Mouse (Mus musculus) c-Kit-positive CD71-positive TER-119-positive erythroid progenitor cells, embryonic 14.5 days (primary cell): Measurements from ENCODE around the gene Ppm1l.
"Not testable (repeated sequence)": the region's sequence is repeated elsewhere in the genome, so short reads cannot be mapped to it uniquely, and the experiment has no call there.

Source experiments
- DNase-seq: peaks from one replicate; pipeline ENCODE4 v3.0.0-alpha.2; 2013; ENCODE audit warnings: low spot score

Gene Ppm1l

DNA sequence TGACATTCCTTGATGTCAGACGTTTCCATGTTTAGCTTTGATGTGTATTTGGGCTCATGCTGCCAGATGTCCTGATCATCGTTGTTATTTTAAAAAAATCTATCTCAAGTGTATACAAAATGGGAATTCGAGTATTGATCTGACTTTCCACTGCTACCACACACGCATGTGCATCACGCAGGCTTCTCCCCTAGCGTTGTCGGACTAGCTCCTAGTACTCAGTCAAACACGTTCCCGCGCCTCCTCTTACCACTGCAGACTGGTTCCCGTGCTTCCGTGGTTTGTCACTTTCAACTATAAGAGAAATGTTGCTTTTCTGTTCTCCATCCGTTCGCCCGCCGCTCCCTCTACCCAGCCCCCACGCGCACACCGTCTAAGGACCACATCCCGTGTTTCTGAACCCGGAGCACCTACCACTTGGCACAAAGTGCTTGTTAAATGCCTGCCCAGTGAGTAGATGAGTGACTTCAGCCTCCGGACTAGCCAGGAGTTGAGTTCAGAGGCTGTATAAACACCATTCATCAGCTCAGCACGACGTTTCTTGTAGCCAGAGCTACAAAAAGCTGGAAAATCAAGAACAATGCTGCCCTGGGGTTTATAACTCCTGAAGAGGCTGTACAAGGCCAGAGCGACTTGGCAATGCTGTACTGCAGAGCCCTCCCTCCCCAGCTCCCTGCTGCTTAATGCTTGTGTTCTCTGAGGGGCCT is 219.4 kb downstream of the Ppm1l start:
- DNase-seq: no peak

DNA sequence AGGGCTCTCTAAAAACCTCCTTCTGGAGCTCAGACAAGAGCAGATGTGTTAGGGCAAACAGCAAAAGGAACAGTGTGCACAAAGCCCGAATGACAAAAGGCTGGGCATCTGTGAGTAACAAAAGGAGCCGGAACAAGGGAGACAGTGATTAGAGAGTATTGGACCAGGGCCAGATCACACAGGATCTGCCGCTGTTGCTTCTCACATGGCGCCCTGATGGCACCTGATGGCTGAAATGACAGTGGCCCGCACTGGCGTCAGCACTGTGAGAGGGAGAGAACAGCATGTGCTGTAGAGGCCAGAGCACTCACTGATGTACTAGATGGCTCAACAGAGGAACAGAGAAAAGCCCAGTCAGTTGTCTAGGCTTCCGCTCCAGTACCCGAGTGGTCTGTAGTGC is 226.3 kb downstream of the Ppm1l start:
- DNase-seq: no peak

DNA sequence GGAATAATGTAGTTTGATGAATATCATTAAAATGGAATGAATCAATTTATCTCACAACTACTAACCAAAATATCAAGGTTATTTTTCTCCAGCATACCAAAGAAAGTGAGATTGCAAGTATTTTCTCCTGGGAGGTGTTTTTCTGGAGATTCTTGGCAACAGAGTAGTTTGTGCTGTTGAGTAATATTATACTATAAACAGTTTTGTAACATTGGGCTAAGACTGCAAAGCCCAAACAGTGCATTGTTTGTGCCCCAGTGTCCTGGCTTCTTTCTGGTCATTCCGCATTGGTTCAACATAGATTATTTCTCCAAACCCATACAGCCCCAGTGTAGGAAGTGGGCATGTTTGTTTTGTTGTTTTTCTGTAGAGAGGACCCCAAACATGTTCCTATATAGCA is 227.1 kb downstream of the Ppm1l start:
- no peak for DNase-seq

DNA sequence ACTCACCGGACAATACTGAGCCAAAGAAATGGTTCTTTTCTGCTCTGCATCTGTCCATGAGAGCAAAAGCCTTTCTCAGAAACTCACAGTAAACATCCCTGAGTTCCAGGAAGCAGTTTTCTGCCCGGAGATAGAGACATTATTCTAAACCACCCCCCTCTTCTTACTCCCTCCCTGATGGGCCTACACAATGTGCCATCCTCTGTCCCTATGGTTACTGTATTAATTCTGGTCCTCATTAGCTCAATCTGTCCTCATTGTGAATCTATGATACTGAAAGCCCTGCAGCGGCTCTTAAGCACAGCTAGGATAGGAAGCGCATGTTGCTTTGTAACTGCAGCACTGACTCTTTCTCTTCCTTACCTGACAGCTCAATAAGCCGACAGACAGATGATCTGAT is 228.4 kb downstream of the Ppm1l start:
- DNase-seq: no peak

DNA sequence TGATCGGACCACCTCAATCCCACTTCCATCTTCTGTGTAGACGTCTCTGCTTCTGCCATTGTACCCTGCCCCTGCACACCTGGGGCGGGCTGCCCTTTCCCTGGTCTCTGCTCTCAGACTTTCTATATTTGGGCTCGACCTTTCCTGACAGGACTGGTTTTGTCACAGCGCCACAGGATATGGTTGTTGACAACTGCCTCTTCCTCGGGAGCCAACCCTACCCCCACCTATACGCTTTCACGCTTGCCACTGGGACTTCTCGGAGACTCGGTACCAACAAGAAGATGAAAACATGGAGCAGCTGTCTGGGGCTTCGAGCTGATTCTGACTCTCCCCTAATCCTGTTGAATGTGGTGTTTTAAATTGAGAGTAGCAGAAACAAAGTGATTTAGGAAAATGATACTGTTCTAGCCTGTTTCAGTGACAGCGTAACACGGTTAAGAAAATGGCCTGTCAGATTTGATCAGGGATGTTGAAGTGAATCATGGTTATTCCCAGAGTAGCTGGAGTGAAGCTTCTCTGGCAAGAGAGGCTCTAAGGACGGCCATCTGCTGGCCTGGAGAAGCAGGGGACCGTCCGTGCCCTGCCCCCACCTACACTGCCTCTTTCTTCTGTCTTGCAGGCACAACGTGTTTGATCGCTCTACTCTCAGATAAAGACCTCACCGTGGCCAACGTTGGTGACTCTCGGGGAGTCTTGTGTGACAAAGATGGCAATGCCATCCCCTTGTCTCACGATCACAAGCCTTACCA is 232.2 kb downstream of the Ppm1l start:
- no peak for DNase-seq

DNA sequence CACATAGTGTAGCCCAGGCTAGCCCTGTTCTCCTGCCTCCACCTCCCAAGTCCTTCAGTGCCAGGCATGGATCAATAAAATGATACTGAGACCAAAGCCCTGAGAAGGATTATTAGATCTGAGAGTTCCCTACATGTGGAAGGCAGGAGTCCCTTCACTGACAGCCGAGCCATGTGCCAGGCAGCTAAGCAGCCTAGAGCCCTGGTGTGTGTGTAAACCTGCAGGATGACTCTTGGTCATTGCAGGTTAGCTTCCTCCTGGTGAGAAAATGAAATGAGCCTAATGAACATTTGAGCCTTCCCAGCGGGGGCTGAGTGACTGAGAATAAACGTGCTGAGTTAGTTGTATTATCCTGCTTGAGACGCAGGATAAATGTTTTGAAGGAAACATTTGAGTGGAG is 232.9 kb downstream of the Ppm1l start:
- no peak for DNase-seq

DNA sequence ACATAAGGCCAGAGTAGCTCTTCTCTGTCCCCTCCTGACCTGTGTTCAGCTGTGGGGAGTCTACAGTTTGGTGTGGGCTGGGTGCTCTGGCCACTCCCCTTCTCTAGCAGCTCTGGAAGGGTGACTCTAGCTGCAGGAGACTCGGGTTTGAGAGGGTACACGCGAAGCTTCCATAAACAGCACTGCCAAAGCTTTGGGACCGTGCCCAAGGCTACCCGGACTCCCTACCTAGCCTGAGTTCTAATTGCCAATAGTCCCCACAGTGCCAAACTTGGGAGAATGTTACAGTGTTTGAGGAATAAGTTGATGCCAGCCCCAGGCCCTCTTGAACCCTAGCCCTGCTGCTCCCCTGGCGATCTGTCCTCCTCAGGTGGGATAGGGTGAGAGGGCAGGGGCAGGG is 238.8 kb downstream of the Ppm1l start:
- DNase-seq: no peak

DNA sequence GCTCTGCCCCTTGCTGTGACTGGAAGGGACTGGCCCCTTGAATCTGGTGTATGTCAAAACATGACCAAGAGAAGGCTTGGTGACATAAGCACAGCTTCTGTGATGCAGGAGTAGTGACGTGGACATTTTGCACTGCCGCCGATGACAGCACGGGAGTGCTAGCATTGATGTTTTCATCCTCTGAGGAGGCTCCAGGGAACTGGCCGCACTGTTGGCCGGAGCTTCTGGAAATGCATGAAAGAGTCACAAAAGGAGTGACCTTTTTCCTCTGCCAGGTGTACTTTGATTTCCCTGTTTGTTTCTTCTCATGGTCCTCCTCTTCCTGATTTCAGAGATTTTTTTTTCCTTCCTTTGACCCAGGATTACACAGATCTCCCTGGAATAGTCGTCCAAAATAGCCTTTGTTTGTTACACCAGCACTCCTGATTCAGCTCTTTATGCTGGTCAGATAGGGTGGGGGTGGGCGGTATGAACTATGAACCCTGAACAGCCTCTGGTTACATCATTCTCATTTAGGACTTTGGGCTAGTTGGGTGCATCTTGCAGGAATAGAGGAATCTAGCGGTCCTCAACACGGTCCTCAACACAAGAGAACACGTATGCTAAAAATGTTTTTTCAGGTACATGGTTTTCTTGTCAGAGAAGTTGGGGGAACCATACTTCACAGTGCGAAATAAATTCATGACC is 239.6 kb downstream of the Ppm1l start:
- no peak for DNase-seq

DNA sequence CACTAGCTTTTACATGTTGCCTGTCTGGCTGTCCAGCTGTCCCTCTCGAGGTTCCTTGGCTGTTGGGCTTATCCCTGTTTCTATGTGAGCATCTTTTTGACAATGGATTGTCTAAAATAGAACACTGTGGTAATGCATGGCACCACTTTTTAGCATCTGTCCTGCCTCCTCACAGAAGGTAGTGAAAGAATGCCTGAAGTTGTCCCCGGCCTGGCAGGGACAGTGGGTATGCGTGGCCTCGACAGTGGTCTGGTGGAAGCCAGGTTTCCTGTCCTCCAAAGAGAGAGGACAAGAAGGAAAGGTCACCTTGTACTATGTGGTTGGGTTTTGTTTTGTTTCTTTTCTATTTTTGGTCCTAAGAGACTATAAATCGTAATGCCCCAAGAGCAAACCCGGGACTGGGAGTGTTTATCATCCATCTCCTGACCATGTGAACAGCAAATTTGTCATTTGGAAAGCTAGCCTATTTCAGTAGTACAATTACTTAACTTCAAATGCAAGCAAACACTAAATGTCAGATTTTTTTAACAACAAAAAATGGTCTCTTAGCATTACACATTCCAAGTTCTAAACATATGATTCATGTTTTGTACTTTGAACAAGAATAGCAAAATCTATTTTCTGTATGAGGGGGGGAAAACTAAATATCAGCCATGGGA is 242.8 kb downstream of the Ppm1l start:
- no peak for DNase-seq

DNA sequence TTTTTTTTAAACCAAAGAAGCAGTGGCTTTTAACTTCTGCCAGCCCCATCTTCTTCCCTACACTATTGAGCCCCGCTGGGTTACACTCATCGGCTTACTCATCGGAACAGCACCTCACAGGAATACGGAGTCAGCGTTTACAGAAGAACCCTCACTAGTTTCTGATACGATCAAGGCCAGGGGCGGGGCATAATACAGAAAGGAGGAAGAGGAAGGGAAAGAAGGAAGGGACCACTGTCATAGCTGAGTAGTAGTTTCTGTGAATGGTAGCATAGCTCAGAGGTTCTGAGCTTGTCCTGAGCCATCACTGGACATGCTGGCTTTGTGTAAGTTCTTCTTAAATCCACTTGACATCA is 243.3 kb downstream of the Ppm1l start:
- no peak for DNase-seq

DNA sequence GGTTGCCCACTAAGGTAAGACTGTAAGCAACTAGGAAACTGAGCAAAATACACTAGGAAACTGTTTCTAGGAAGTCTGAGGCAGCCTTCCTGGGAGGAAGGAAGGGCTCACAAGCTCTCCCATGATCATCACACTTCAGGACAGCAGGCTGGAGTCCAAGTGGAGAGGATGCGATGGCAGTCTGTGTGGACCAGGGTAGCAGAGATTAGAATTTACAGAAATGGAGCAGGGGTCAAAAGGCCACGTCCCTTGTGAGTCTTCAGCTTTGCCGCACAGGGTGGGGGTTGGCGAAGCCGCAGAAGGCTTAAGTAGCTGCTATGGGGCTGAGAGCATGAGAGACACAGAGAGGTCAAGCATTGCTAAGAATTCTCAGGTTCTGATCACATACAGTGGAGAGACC is 245.0 kb downstream of the Ppm1l start:
- DNase-seq: no peak

DNA sequence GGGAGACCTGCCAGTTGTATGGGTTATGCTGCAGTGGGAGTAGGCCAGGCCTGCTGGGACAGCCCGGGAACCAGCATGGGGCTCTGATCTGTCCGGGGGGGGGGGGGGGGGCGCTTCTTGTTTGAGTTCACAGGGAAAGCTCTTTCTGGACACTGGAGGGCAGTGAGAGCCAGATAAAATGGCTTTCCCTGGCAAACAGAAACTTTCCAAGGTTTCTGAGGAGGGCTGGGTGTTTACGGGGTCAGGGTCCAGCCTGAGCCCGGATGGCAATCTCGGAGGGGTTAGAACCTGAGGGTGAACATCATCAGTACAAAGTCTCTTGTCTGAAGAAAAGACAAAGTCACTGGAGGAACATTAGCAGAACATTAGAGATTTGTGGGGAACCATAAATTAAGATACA is 246.7 kb downstream of the Ppm1l start:
- DNase-seq: no peak

DNA sequence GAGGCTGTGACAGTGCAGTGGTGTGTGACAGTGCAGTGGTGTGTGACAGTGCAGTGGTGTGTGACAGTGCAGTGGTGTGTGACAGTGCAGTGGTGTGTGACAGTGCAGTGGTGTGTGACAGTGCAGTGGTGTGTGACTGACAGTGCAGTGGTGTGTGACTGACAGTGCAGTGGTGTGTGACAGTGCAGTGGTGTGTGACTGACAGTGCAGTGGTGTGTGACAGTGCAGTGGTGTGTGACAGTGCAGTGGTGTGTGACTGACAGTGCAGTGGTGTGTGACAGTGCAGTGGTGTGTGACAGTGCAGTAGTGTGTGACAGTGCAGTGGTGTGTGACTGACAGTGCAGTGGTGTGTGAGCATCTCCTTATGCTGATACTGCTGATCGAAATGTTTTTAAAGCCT is 248.9 kb downstream of the Ppm1l start:
- not testable (repeated sequence) for DNase-seq

DNA sequence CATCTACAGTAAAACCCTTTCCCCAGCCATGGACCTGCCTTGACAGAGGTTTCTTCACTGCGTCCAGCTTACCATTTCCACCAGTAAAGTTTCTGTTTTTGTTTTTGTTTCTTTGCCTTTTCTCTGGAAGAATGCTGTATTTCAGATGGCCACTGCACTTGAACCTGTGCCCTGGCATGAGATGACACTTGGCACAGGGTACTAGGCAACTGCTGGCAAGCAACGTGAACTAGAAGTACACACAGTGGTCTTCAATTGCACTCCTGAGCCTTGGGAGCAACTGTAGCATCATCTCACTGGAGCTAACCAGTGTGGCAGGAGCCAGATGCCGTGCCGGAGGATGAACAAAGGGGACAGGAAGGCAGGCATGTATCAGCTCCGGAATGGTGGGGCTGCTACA is 255.9 kb downstream of the Ppm1l start:
- DNase-seq: no peak

DNA sequence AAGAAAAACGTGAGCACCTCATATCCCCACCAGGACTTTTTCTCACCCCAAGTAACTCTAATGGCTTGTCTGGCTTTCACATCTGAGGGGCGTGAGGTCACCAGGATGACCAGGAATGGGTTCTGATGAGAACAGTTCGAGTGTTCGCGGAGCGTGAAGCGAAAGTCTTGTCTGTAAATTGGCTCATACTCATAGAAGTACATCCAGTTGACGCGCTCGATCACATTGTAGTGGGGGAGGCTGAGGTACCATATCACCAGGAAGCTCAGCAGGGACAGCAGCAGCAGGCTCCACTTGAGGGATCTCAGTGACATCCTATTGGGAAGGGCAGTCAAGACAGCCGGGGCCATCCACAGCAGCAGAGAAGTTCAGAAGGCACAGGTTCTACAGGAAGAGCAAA is 258.9 kb downstream of the Ppm1l start:
- no peak for DNase-seq

DNA sequence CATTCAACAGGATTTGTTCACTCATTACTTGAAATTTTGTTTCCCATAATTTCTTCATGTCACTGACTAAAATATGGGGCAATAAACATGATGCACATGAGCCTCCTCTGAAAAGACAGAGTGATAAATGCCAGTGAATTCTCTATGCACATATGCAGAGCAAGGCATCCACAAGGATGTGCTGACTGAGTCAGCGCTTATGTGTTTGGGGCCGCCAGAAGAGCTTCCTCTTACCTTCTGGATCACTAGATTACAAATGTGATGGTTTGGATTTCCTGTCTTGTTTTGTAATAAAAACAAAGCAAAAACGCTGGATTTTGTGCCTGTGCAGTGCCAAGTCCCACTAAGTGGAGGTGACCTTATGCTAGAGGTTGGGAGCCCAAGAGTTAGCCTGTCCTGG is 260.1 kb downstream of the Ppm1l start:
- DNase-seq: no peak

DNA sequence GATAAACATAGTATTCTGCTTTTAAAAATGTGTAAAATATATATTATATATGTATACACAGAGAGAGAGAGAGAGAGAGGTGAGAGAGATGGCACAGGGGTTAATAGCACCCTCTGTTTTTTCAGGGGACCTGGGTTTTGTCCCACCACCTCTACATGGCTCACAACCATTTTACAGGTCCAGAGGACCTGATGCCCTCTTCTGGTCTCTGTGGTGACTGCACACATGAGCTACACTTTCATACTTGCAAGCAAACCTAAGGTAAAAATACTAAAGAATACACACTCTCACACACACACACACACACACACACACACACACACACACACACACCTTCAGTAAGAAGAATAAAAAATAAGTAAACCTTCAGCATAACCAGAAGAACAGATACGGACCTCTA is 262.1 kb downstream of the Ppm1l start:
- DNase-seq: no peak

DNA sequence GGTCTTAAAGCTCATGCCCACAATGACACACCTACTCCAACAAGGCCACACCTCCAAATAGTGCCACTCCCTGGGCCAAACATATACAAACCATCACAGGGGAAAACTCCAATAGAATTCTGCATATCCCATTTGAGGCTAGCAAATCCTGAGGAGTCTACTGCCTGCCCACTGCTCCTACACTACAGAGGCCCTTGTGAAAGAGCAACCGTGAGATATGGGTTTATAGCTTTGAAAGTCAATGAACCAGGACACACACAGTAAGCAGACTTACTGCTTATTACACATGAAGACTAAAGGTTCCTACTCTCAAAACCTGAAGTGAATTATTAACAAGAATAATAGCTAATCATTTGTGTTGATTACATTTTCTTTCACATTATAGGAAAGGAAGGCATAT is 267.1 kb downstream of the Ppm1l start:
- DNase-seq: no peak

DNA sequence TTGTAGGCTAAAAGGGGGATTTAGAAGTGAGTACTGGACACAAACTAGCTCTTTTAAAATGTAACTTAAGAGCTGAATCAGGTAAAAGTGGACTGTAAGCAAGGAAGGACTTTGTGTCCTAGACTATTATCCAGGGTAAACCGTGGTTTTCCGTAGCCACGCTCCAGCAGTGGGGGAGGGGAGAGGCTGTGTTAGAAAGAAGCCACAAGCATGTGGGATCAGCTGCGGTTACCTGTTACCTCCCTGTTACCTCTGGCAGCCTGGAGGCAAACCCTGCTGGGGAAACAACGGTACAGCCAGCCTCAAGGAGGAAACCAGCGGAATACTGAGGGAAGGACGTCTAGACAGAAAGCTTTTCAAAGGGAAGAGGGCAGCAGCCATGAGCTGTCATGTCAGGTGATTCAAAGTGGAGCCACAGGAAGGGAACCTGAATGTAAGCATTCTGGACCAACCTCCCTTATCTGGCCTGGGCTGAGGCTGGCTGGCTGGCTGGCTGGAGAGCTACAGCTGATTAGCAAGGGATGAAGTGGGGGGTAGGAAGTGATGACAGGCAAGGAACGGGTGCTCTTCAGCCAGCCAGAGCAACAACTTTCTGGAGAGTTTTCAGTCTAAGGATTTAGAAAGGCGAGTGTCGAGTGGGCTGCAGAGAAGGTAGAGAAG is 271.6 kb downstream of the Ppm1l start:
- no peak for DNase-seq

DNA sequence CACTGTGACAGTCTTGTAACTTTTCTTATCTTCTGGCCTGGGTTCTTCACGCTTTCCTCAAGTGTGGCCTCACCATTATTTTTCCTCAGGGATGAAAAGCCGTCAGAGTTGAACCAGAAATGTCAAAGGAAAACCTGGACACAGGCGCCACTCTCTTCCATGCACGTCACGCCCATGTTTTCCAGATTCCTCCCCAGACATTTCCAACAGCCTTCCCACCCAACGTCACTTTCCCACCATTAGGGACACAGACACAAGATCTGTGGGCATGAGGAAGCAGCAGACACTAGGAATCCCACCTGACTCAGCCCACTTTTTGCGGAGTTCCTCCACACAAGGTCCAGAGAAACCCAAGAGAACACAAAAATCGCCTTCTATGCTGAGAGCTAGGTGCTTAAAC is 276.8 kb downstream of the Ppm1l start:
- DNase-seq: no peak

DNA sequence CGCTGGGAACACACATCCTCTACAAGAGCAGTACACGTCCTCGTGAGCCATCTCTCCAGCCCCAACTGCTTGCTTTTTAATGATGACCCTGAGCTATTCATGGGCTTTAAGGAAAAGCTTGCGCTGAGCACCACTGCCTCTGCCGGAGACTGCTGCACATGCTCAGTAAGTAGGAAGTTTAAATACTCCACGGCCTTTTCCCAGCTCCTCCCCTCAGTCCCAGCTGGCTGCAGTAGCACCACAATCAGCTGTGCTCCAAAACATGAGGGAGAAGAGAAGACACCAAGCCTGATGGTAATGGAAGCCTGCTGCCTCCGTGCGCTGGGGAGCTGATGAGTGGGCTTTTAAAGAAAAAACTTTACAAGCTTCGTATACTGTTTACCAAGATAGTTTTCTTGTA is 277.4 kb downstream of the Ppm1l start:
- no peak for DNase-seq

DNA sequence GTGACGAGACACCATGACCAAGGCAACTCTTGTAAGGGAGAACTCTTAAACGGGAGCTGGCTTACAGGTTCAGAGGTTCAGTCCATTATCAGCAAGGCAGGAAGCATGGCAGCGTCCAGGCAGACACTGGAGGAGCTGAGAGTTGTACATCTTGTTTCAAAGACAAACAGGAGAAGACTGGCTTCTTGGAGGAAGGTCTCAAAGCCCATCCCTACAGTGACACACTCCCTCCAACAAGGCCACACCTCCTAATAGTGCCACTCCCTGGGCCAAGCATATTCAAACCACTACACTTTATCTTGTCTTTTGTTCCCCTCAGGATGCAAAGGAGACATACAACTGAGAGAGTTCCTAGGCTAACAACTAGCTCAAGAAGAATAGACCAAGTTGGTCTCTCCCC is 279.5 kb downstream of the Ppm1l start:
- DNase-seq: no peak
